Comparison of ENCODE assay signal across 20 mouse cellular contexts in the genomic region with DNA sequence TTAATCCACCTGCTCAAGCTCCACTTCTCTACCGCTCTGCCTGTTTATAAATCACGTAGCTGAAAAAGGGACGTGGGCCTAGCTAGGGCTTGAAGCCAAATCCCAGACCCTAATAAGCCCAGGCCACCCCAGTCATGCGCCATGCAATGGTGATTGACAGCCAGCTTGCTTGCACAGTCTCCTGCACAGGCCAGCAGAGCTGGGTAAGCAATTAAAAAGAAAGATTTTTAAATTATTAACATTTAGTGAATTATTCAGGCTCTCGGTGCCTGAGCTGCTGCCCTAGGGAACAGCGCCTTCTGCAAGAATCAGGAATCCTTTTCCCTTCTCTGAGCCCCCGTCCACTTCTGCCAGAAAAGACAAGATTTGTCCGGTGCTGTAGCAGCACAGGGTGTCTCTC. TPM values are rescaled to one million over a fixed set of nuclear protein-coding genes. Genes with fewer than 3 reads are reported as not detected.
A peak's percentile ranks its signal among the peaks of the same experiment; 100 is the strongest.
DNase-seq lines count a peak whose midpoint lies in the region; ATAC-seq and TF ChIP-seq lines count a peak whose summit lies in the region.
"Had no signal": no experiment of that assay in that cellular context is flagged by ENCODE, and none has a peak within 500 bp of the region (broad histone marks: within the 10 kb centered on the region; RNA-seq: fewer than 3 reads in every experiment).

No protein-coding gene starts in this region.

- peaks cover 8% of the 10 kb centered on the region; the same call in 1 of the 2 replicates for H3K4me1 ChIP-seq in kidney, adult 2 months (ENCODE audit: control insufficient read depth, insufficient read depth, low read length)
- peaks cover 75% of the 10 kb centered on the region for H3K4me1 ChIP-seq in liver, embryonic 12.5 days
- peaks cover 14% of the 10 kb centered on the region; the same call in 1 of the 2 replicates for H3K4me1 ChIP-seq in midbrain, embryonic 16.5 days (ENCODE audit: control insufficient read depth, insufficient read depth, low read length)

- H3K36me3 ChIP-seq in kidney, adult 2 months (ENCODE audit: control insufficient read depth, insufficient read depth, low read length) = no peaks in the 10 kb centered on the region; the same call in 1 of the 2 replicates
- H3K36me3 ChIP-seq in liver, embryonic 12.5 days = peaks cover 60% of the 10 kb centered on the region
- H3K36me3 ChIP-seq in midbrain, embryonic 16.5 days (ENCODE audit: control insufficient read depth, insufficient read depth, low read length) = peaks cover 21% of the 10 kb centered on the region

- H3K4me3 ChIP-seq in kidney, adult 2 months (ENCODE audit: insufficient read depth, low read depth, low read length) = no peak overlapping the region
- peak overlapping the region; percentile 40 for H3K4me3 ChIP-seq in liver, embryonic 12.5 days
- H3K4me3 ChIP-seq in midbrain, embryonic 16.5 days (ENCODE audit: low read depth, low read length) = no peak overlapping the region
- H3K4me3 ChIP-seq: embryonic facial prominence, embryonic 13.5 days; forebrain, embryonic 10.5 days; heart, embryonic 10.5 days; myocyte had no signal

- peak overlapping the region; percentile 75 for H3K9ac ChIP-seq in liver, embryonic 12.5 days
- no peak overlapping the region for H3K9ac ChIP-seq in midbrain, embryonic 16.5 days (ENCODE audit: low read depth, low read length)
- H3K9ac ChIP-seq: embryonic facial prominence, embryonic 13.5 days had no signal

- H3K4me2 ChIP-seq in liver, embryonic 12.5 days = peak overlapping the region; percentile 72
- no peak overlapping the region for H3K4me2 ChIP-seq in midbrain, embryonic 16.5 days (ENCODE audit: low read length)
- H3K4me2 ChIP-seq: embryonic facial prominence, embryonic 13.5 days had no signal

- H3K27me3 ChIP-seq in kidney, adult 2 months (replicated peaks; ENCODE audit: control insufficient read depth, insufficient read depth, low read length) = no peaks in the 10 kb centered on the region
- H3K27me3 ChIP-seq in liver, embryonic 12.5 days (replicated peaks) = peaks cover 17% of the 10 kb centered on the region
- H3K27me3 ChIP-seq in midbrain, embryonic 16.5 days (ENCODE audit: control insufficient read depth, insufficient read depth, low read depth, low read length) = peaks cover 6% of the 10 kb centered on the region; the same call in 1 of the 2 replicates
- H3K27me3 ChIP-seq: Patski had no signal

- 35% methylated on average over 8 of the region's 8 CpGs for WGBS in kidney, adult 2 months
- WGBS in liver, embryonic 12.5 days (ENCODE audit: insufficient replicate concordance) = 82% methylated on average over 8 of the region's 8 CpGs
- WGBS in midbrain, embryonic 16.5 days = 52% methylated on average over 8 of the region's 8 CpGs

- no peaks in the 10 kb centered on the region for H3K9me3 ChIP-seq in liver, embryonic 12.5 days (replicated peaks)
- no peaks in the 10 kb centered on the region for H3K9me3 ChIP-seq in midbrain, embryonic 16.5 days (replicated peaks; ENCODE audit: control insufficient read depth, low read length, poor library complexity, severe bottlenecking)
- H3K9me3 ChIP-seq: embryonic facial prominence, embryonic 13.5 days; forebrain, embryonic 10.5 days; heart, embryonic 10.5 days had no signal

- peak; percentile 11 for DNase-seq in kidney, adult 2 months
- DNase-seq in kidney, adult 18-20 months = no peak
- DNase-seq in brain, embryonic 14.5 days (ENCODE audit: low read depth) = peak; percentile 55
- no peak for DNase-seq in urinary bladder, postnatal 14 days (ENCODE audit: low spot score)
- no peak for DNase-seq in T-cell, adult 2 months (ENCODE audit: low spot score)
- DNase-seq: adrenal gland, postnatal 36 days; cerebellum, adult 9-10 months; gastrocnemius, postnatal 25 days; heart, postnatal 36 days; kidney, postnatal 4 days; right cerebral cortex, adult 18-20 months had no signal

- H3K27ac ChIP-seq in kidney, adult 2 months (ENCODE audit: insufficient read depth, low read depth, low read length) = no peak overlapping the region
- peak overlapping the region; percentile 98 for H3K27ac ChIP-seq in liver, embryonic 12.5 days
- peak overlapping the region; percentile 59 for H3K27ac ChIP-seq in midbrain, embryonic 16.5 days (ENCODE audit: low read length)
- H3K27ac ChIP-seq: embryonic facial prominence, embryonic 13.5 days; forebrain, embryonic 10.5 days; heart, embryonic 10.5 days had no signal

- TF ChIP-seq CTCF in kidney, adult 2 months (conservative IDR thresholded peaks at IDR 0.05; ENCODE audit: insufficient read depth, insufficient read length, low read depth, low read length) = no peak
- no peak for TF ChIP-seq CTCF in brain, embryonic 14.5 days (IDR thresholded peaks at IDR 0.05; ENCODE audit: borderline replicate concordance, extremely low read depth, insufficient read depth, insufficient read length)

- no peak for TF ChIP-seq POLR2A in kidney, adult 2 months (IDR thresholded peaks at IDR 0.05; ENCODE audit: low read depth, low read length)
- TF ChIP-seq POLR2A in brain, embryonic 14.5 days (IDR thresholded peaks at IDR 0.05; ENCODE audit: borderline replicate concordance, extremely low read depth, insufficient read depth, insufficient read length, poor library complexity, severe bottlenecking) = no peak

- ATAC-seq in liver, embryonic 12.5 days = no peak
- ATAC-seq in midbrain, embryonic 16.5 days = peak; percentile 53; the same call in 1 of the 2 replicates
- ATAC-seq: intestine, embryonic 16.5 days; lung, postnatal 0 days; Patski had no signal

RNA-seq across cellular contexts. Expression of gene Samd11, which starts 4.4 kb away (rescaled TPM):
- 0.29 and 0.39 TPM in 2 replicates for polyA plus RNA-seq in kidney, adult 2 months (2012; rRNA removed)
- 5.9 and 6.9 TPM in 2 replicates for polyA plus RNA-seq in brain, embryonic 14.5 days (2012; rRNA removed)
- 26.8 and 28.4 TPM in 2 replicates for polyA plus RNA-seq in liver, embryonic 12.5 days (2016; fragmentation: Nextera tagmentation; extraction: Ambion mirVana)
- 4.4 and 4.9 TPM in 2 replicates for polyA plus RNA-seq in midbrain, embryonic 16.5 days (2015; fragmentation: Nextera tagmentation; extraction: Ambion mirVana)

RNA-seq across cellular contexts. Expression of gene Noc2l, which starts 15.3 kb away (rescaled TPM):
- polyA plus RNA-seq in kidney, adult 2 months (2012; rRNA removed) = 46.1 and 46.5 TPM in 2 replicates
- 106 and 128 TPM in 2 replicates for polyA plus RNA-seq in brain, embryonic 14.5 days (2012; rRNA removed)
- polyA plus RNA-seq in liver, embryonic 12.5 days (2016; fragmentation: Nextera tagmentation; extraction: Ambion mirVana) = 125 and 130 TPM in 2 replicates
- polyA plus RNA-seq in midbrain, embryonic 16.5 days (2015; fragmentation: Nextera tagmentation; extraction: Ambion mirVana) = 48.6 and 50.9 TPM in 2 replicates

RNA-seq across cellular contexts. Expression of gene Plekhn1, which starts 16.4 kb away (rescaled TPM):
- 34.8 and 41.2 TPM in 2 replicates for polyA plus RNA-seq in kidney, adult 2 months (2012; rRNA removed)
- 86.7 and 116 TPM in 2 replicates for polyA plus RNA-seq in brain, embryonic 14.5 days (2012; rRNA removed)
- 7.2 TPM in 2 replicates for polyA plus RNA-seq in liver, embryonic 12.5 days (2016; fragmentation: Nextera tagmentation; extraction: Ambion mirVana)
- 26.8 and 26.9 TPM in 2 replicates for polyA plus RNA-seq in midbrain, embryonic 16.5 days (2015; fragmentation: Nextera tagmentation; extraction: Ambion mirVana)

RNA-seq across cellular contexts. Expression of gene Perm1, which starts 35.4 kb away (rescaled TPM):
- polyA plus RNA-seq in kidney, adult 2 months (2012; rRNA removed) = 4.6 and 5.6 TPM in 2 replicates
- 1.1 and 1.7 TPM in 2 replicates for polyA plus RNA-seq in brain, embryonic 14.5 days (2012; rRNA removed)
- polyA plus RNA-seq in liver, embryonic 12.5 days (2016; fragmentation: Nextera tagmentation; extraction: Ambion mirVana) = 0.12 TPM in 2 replicates
- polyA plus RNA-seq in midbrain, embryonic 16.5 days (2015; fragmentation: Nextera tagmentation; extraction: Ambion mirVana) = 2.0 and 2.7 TPM in 2 replicates

RNA-seq across cellular contexts. Expression of gene AW011738, which starts 48.0 kb away (rescaled TPM):
- polyA plus RNA-seq in kidney, adult 2 months (2012; rRNA removed) = 1.7 and 1.9 TPM in 2 replicates
- 3.5 and 4.8 TPM in 2 replicates for polyA plus RNA-seq in brain, embryonic 14.5 days (2012; rRNA removed)
- 1.3 and 1.4 TPM in 2 replicates for polyA plus RNA-seq in liver, embryonic 12.5 days (2016; fragmentation: Nextera tagmentation; extraction: Ambion mirVana)
- 3.7 and 4.2 TPM in 2 replicates for polyA plus RNA-seq in midbrain, embryonic 16.5 days (2015; fragmentation: Nextera tagmentation; extraction: Ambion mirVana)

Comparison
In these comparisons a context has a peak if more than half of its experiments do, and no peak if none do; other contexts are left out.
1. DNase-seq: peak in kidney, adult 2 months (single experiment) and brain, embryonic 14.5 days (single experiment); none in kidney, adult 18-20 months (single experiment), urinary bladder, postnatal 14 days (single experiment) and T-cell, adult 2 months (single experiment).